ENCODE assay signal across 8 mouse cellular contexts in genomic region chr5:115844766-115845634, GRCm38 (mm10). TPM values are rescaled to one million over a fixed set of nuclear protein-coding genes. Genes with fewer than 3 reads are reported as not detected.
DNase-seq lines count a peak whose midpoint lies in the region; ATAC-seq lines count a peak whose summit lies in the region.

Gene Cit (plus strand): TSS chr5:115845278.

- peak; percentile 93 for DNase-seq in adrenal gland, postnatal 10 days
- DNase-seq in embryo, embryonic 9.5 days (ENCODE audit: extremely low spot score) = peak; percentile 95
- peak; percentile 81 to 92 for DNase-seq in gastrocnemius, postnatal 4 days (ENCODE audit: low spot score in 2 of 2)
- DNase-seq in left cerebral cortex, postnatal 36 days (ENCODE audit: low spot score in 2 of 2) = peak; percentile 82 to 85
- DNase-seq in midbrain, embryonic 10.5 days (ENCODE audit: low spot score) = peak; percentile 96
- DNase-seq in right cerebral cortex, postnatal 36 days (ENCODE audit: low spot score in 2 of 2) = peak; percentile 81 to 89
- peak; percentile 87 to 95 for DNase-seq in urinary bladder, postnatal 4 days (ENCODE audit: low spot score in 2 of 2)

- H3K9ac ChIP-seq in intestine, embryonic 16.5 days (ENCODE audit: low read depth, low read length) = peak within 1 kb of the TSS; percentile 81

- intact Hi-C loops in left cerebral cortex, postnatal 36 days (cut with DNase I) = loop anchor here (5.0 kb wide), 1 partner anchor 62 kb away; no protein-coding TSS in a partner anchor

- no peaks in the 10 kb centered on the region for H3K27me3 ChIP-seq in intestine, embryonic 16.5 days (replicated peaks; ENCODE audit: control insufficient read depth, insufficient read depth, low read length)
- no peaks in the 10 kb centered on the region for H3K27me3 ChIP-seq in midbrain, embryonic 10.5 days (ENCODE audit: low read depth, poor library complexity, severe bottlenecking)

- H3K4me1 ChIP-seq in intestine, embryonic 16.5 days (ENCODE audit: control insufficient read depth, insufficient read depth, low read length) = peaks cover 10% of the 10 kb centered on the region
- H3K4me1 ChIP-seq in midbrain, embryonic 10.5 days = peaks cover 45% of the 10 kb centered on the region

- H3K27ac ChIP-seq in intestine, embryonic 16.5 days (ENCODE audit: low read length) = no peak within 1 kb of the TSS
- peak within 1 kb of the TSS; percentile 95 for H3K27ac ChIP-seq in midbrain, embryonic 10.5 days (replicated peaks)

- peak; percentile 99 for ATAC-seq in intestine, embryonic 16.5 days

- H3K4me2 ChIP-seq in intestine, embryonic 16.5 days (ENCODE audit: low read depth, low read length) = peak within 1 kb of the TSS; percentile 91

- no peaks in the 10 kb centered on the region for H3K36me3 ChIP-seq in intestine, embryonic 16.5 days (ENCODE audit: control insufficient read depth, insufficient read depth, low read length)
- peaks cover 38% of the 10 kb centered on the region for H3K36me3 ChIP-seq in midbrain, embryonic 10.5 days

- H3K4me3 ChIP-seq in intestine, embryonic 16.5 days (ENCODE audit: low read length) = peak within 1 kb of the TSS; percentile 74
- H3K4me3 ChIP-seq in midbrain, embryonic 10.5 days = peak within 1 kb of the TSS; percentile 98

- WGBS in intestine, embryonic 16.5 days = under 1% methylated on average over 42 of the region's 42 CpGs
- under 1% methylated on average over 42 of the region's 42 CpGs for WGBS in midbrain, embryonic 10.5 days

- H3K9me3 ChIP-seq in intestine, embryonic 16.5 days (ENCODE audit: control insufficient read depth, low read length) = no peaks in the 10 kb centered on the region
- H3K9me3 ChIP-seq in midbrain, embryonic 10.5 days (replicated peaks) = no peaks in the 10 kb centered on the region; the same call in 1 of the 2 replicates

RNA-seq across cellular contexts. Expression of gene Cit, which starts in this region (rescaled TPM):
- total RNA-seq in adrenal gland, postnatal 10 days (2021) = 10 to 100 TPM in 1 of 2 experiments, 1 to 10 TPM in 1; 6.6 to 13.7 TPM
- 10 to 100 TPM; 12.7 to 15.6 TPM for total RNA-seq in gastrocnemius, postnatal 4 days (2021)
- 20.0 and 21.5 TPM in 2 replicates for polyA plus RNA-seq in intestine, embryonic 16.5 days (2015; fragmentation: Nextera tagmentation; extraction: Ambion mirVana)
- 100 to 1,000 TPM; 178 to 201 TPM for total RNA-seq in left cerebral cortex, postnatal 36 days (2021)
- 45.5 and 47.2 TPM in 2 replicates for polyA plus RNA-seq in midbrain, embryonic 10.5 days (2016; fragmentation: Nextera tagmentation; extraction: Ambion mirVana)

Comparison
In these comparisons a context has a peak if more than half of its experiments do, and no peak if none do; other contexts are left out.
1. RNA of gene Cit (total RNA-seq): 178 to 201 TPM in left cerebral cortex, postnatal 36 days; 12.7 to 15.6 TPM in gastrocnemius, postnatal 4 days and 6.6 to 13.7 TPM in adrenal gland, postnatal 10 days; every median in the first group is over 10 times any median in the second.
2. Peak in every context shown above with its lines, with median percentiles within 50 percentile points of each other: DNase-seq.